Mouse (Mus musculus): ENCODE results near the gene Prkag2.
A peak's percentile ranks its signal among the peaks of the same experiment; 100 is the strongest.
"Not testable (repeated sequence)": the region's sequence is repeated elsewhere in the genome, so short reads cannot be mapped to it uniquely, and the experiment has no call there.

Prkag2 gene

GRCm38 (mm10) chr5:25086234-25086633 is 14.2 kb downstream of the Prkag2 start:
- DNase-seq = peak in 1 of 2 experiments; percentile 53

- no peak for DNase-seq
Observed at GRCm38 (mm10) chr5:25085170-25085569, 15.3 kb downstream of the Prkag2 start.

GRCm38 (mm10) chr5:25083816-25084215 is 16.6 kb downstream of the Prkag2 start:
- DNase-seq = no peak

- peak in 1 of 2 experiments; percentile 33 for DNase-seq
Observed at GRCm38 (mm10) chr5:25082542-25082941, 17.9 kb downstream of the Prkag2 start.

GRCm38 (mm10) chr5:25081545-25081944 is 18.9 kb downstream of the Prkag2 start:
- peak in 1 of 2 experiments; percentile 37 for DNase-seq

- peak in 1 of 2 experiments; percentile 35 for DNase-seq
Observed at GRCm38 (mm10) chr5:25080994-25081393, 19.4 kb downstream of the Prkag2 start.

- no peak for DNase-seq
Observed at GRCm38 (mm10) chr5:25080438-25080945, 19.9 kb downstream of the Prkag2 start.

GRCm38 (mm10) chr5:25079766-25080265 is 20.6 kb downstream of the Prkag2 start:
- DNase-seq = no peak

GRCm38 (mm10) chr5:25077873-25078651 is 22.4 kb downstream of the Prkag2 start:
- DNase-seq = no peak

- DNase-seq = not testable (repeated sequence)
Observed at GRCm38 (mm10) chr5:25077258-25077657, 23.2 kb downstream of the Prkag2 start.

- peak in 1 of 2 experiments; percentile 46 for DNase-seq
Observed at GRCm38 (mm10) chr5:25075623-25076022, 24.8 kb downstream of the Prkag2 start.

GRCm38 (mm10) chr5:25069815-25070214 is 30.6 kb downstream of the Prkag2 start:
- no peak for DNase-seq

GRCm38 (mm10) chr5:25067122-25067521 is 33.3 kb downstream of the Prkag2 start:
- peak; percentile 75 to 81 for DNase-seq

- peak; percentile 31 to 36 for DNase-seq
Observed at GRCm38 (mm10) chr5:25064270-25065232, 35.9 kb downstream of the Prkag2 start.

GRCm38 (mm10) chr5:25062506-25063132 is 37.8 kb downstream of the Prkag2 start:
- DNase-seq = no peak

- DNase-seq = no peak
Observed at GRCm38 (mm10) chr5:25058853-25059741, 41.3 kb downstream of the Prkag2 start.

- DNase-seq = no peak
Observed at GRCm38 (mm10) chr5:25058417-25058816, 42.0 kb downstream of the Prkag2 start.

- DNase-seq = no peak
Observed at GRCm38 (mm10) chr5:25055288-25055687, 45.2 kb downstream of the Prkag2 start.

GRCm38 (mm10) chr5:25053971-25054658 is 46.3 kb downstream of the Prkag2 start:
- DNase-seq = no peak

- no peak for DNase-seq
Observed at GRCm38 (mm10) chr5:25050827-25051226, 49.6 kb downstream of the Prkag2 start.

GRCm38 (mm10) chr5:25047670-25048069 is 52.8 kb downstream of the Prkag2 start:
- no peak for DNase-seq

Measured in kidney, adult 8-10 months (tissue).